Mouse (Mus musculus) testis, adult 2 months (tissue): ENCODE data around the gene Ttc23. TPM values are rescaled to one million over a fixed set of nuclear protein-coding genes. Genes with fewer than 3 reads are reported as not detected.

ENCODE experiments used
- H3K27ac ChIP-seq: fragments of 200-500 bp; 2 replicates; pipeline ENCODE4 v1.5.1; 2012; ENCODE audit warnings: low read depth, low read length; ENCODE audit not compliant: control insufficient read depth, insufficient read depth
- H3K27me3 ChIP-seq: fragments of 200-500 bp; 2 replicates; pipeline ENCODE4 v1.6.1; 2012; ENCODE audit warnings: mild to moderate bottlenecking, low read length, moderate library complexity; ENCODE audit not compliant: control insufficient read depth, insufficient read depth
- H3K36me3 ChIP-seq: fragments of 200-500 bp; 2 replicates; pipeline ENCODE4 v1.6.1; 2012; ENCODE audit warnings: mild to moderate bottlenecking, low read length; ENCODE audit not compliant: control insufficient read depth, insufficient read depth
- H3K4me1 ChIP-seq: fragments of 200-500 bp; 2 replicates; pipeline ENCODE4 v1.6.1; 2012; ENCODE audit warnings: low read length; ENCODE audit not compliant: control insufficient read depth, insufficient read depth
- H3K4me3 ChIP-seq: fragments of 200-500 bp; 2 replicates; pipeline ENCODE4 v1.5.1; 2012; ENCODE audit warnings: low read depth, mild to moderate bottlenecking, low read length, moderate library complexity, mixed read lengths; ENCODE audit not compliant: control insufficient read depth
- CTCF ChIP-seq: fragments of 200-500 bp; IDR thresholded peaks from 2 replicates; pipeline ENCODE4 v1.5.1; 2012; ENCODE audit warnings: low read depth, mild to moderate bottlenecking, inconsistent platforms, low read length, moderate library complexity; ENCODE audit not compliant: control insufficient read depth, insufficient read depth, insufficient replicate concordance
- POLR2A ChIP-seq: fragments of 200-500 bp; IDR thresholded peaks from 2 replicates; pipeline ENCODE4 v1.6.1; 2012; ENCODE audit warnings: low read depth, mild to moderate bottlenecking, inconsistent platforms, low read length, moderate library complexity; ENCODE audit not compliant: control insufficient read depth
- polyA plus RNA-seq: library from polyadenylated mRNA; depleted of rRNA; stranded (reverse); fragments of >200 nt; gene quantifications from 2 replicates; pipeline ENCODE4 v1.2.3, GENCODE M21; 2012

The Ttc23 gene
- polyA plus RNA-seq, 1 experiment = 43.7 TPM

GRCm38 (mm10) chr7:67645681-67646014 is 1.6 kb upstream of the Ttc23 start:
- no peak for TF ChIP-seq POLR2A
- TF ChIP-seq CTCF = no peak
- H3K27ac ChIP-seq = peak overlapping the region; percentile 95
- H3K4me1 ChIP-seq = peaks cover 5% of the 10 kb centered on the region
- H3K36me3 ChIP-seq = no peaks in the 10 kb centered on the region; the same call in 1 of the 2 replicates
- no peaks in the 10 kb centered on the region for H3K27me3 ChIP-seq
- H3K4me3 ChIP-seq = peak overlapping the region; percentile 98

DNA sequence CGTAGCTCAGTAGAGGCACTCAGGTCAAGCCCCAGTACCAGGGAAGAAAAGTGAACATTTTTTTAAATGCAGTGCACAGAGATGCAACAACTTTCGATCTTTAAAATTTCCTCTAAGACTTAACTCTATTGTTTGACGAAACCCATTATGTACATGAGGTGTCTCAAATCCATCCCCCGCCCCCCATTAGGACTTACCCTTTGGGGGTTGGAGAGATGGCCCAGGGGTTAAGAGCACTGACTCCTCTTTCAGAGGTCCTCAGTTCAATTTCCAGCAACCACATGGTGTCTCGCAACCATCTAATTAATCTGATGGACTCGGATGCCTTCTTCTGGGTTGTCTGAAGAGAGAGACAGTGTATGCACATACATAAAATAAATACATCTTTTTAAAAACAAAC is 1.1 kb upstream of the Ttc23 start:
- H3K36me3 ChIP-seq = no peaks in the 10 kb centered on the region; the same call in 1 of the 2 replicates
- peaks cover 5% of the 10 kb centered on the region for H3K4me1 ChIP-seq
- H3K27ac ChIP-seq = peak overlapping the region; percentile 95
- H3K27me3 ChIP-seq = no peaks in the 10 kb centered on the region
- peak overlapping the region; percentile 98 for H3K4me3 ChIP-seq
- TF ChIP-seq CTCF = no peak
- TF ChIP-seq POLR2A = no peak

DNA sequence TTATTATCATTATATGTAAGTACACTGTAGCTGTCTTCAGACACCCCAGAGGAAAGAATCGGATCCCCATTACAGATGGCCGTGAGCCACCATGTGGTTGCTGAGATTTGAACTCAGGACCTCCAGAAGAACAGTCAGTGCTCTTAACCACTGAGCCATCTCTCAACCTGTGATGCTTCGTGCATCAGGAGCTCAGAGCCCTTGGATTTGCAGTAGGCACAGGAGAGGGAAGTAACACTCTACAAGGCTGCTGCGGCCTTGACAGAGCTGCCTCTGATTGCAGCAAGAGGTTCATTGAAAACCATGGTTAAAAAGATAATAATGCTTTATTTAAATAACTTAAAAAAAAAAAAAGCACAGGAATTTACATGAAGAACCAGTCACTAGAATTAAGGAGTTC is 1.2 kb downstream of the Ttc23 start:
- H3K4me3 ChIP-seq = no peak overlapping the region
- no peak for TF ChIP-seq POLR2A
- no peak for TF ChIP-seq CTCF
- H3K4me1 ChIP-seq = peaks cover 4% of the 10 kb centered on the region
- H3K27me3 ChIP-seq = no peaks in the 10 kb centered on the region
- no peaks in the 10 kb centered on the region; the same call in 1 of the 2 replicates for H3K36me3 ChIP-seq
- H3K27ac ChIP-seq = no peak overlapping the region

DNA sequence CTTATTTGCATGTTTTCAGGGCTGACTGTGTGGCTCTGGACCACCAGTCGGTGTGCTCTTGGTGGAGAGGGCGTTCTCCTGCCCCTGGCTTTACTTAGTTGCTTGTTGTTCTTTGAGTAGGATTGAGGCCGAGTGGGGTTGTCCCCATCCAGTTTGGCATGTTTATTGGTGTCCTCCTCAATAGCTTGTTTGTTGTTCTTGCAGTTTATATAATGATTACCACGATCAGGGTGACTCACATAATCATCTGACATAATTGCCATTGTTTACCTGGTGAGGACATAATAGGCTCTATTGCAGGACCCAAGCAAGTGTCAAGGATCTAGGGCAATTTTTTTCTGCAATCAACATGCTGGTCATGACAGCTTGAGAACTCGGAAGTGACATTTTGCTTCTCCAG is 5.0 kb downstream of the Ttc23 start:
- no peak overlapping the region for H3K27ac ChIP-seq
- no peak overlapping the region for H3K4me3 ChIP-seq
- TF ChIP-seq POLR2A (no peak), CTCF (no peak)
- no peaks in the 10 kb centered on the region; the same call in 1 of the 2 replicates for H3K36me3 ChIP-seq
- H3K27me3 ChIP-seq = no peaks in the 10 kb centered on the region
- 0 out of 2 replicates have a peak, but pooled peaks cover 2% of the 10 kb centered on the region for H3K4me1 ChIP-seq

GRCm38 (mm10) chr7:67654668-67655067 is 7.5 kb downstream of the Ttc23 start:
- TF ChIP-seq CTCF (no peak), POLR2A (no peak)
- Histone ChIP-seq H3K27me3 (no peaks in the 10 kb centered on the region), H3K4me1 (peaks cover 7% of the 10 kb centered on the region), H3K4me3 (peak overlapping the region; percentile 53; the same call in 1 of the 2 replicates), H3K27ac (peak overlapping the region; percentile 30; the same call in 1 of the 2 replicates), H3K36me3 (no peaks in the 10 kb centered on the region)

- H3K27me3 ChIP-seq = no peaks in the 10 kb centered on the region
- peak overlapping the region; percentile 30; the same call in 1 of the 2 replicates for H3K27ac ChIP-seq
- H3K4me3 ChIP-seq = peak overlapping the region; percentile 81
- no peaks in the 10 kb centered on the region for H3K36me3 ChIP-seq
- H3K4me1 ChIP-seq = peaks cover 7% of the 10 kb centered on the region
- TF ChIP-seq POLR2A (no peak), CTCF (no peak)
Observed at GRCm38 (mm10) chr7:67655186-67655585, 8.0 kb downstream of the Ttc23 start.

DNA sequence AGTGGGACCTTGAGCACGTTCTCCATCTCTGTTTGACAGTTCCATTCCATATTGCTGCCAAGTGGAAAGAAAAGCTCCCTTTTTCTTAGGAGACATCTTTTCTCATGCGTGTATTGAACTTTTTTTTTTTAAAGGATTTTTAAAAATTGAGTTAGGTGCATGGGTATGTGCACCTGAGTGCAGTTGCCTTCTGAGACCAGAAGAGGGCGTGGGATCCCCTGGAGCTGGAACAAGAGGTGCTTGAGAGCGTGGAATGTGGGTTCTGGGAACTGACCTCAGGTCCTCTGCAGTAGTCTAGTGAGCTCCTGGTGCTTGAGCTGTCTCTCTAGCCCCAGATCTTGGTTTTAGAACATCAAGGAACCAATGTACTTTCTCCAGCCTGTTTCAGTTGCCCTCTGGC is 10.9 kb downstream of the Ttc23 start:
- Histone ChIP-seq H3K27ac (no peak overlapping the region), H3K27me3 (no peaks in the 10 kb centered on the region), H3K4me3 (no peak overlapping the region), H3K36me3 (peaks cover 1% of the 10 kb centered on the region; the same call in 1 of the 2 replicates), H3K4me1 (peaks cover 7% of the 10 kb centered on the region)
- no peak for TF ChIP-seq POLR2A
- peak; percentile 57; the same call in 1 of the 2 replicates for TF ChIP-seq CTCF

DNA sequence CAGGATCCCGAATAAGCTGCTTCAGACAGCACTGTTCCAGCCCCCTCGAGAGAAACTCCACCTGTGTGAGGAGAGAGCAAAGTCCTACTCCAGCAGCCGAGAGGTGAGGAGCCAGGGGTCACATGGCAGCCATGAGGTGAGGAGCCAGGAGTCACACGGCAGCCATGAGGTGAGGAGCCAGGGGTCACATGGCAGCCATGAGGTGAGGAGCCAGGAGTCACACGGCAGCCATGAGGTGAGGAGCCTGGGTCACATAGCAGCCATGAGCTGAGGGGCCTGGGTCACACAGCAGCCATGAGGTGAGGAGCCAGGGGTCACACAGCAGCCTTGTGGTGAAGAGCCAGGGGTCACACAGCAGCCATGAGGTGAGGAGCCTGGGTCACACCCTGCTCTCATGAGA is 15.2 kb downstream of the Ttc23 start:
- peaks cover 5% of the 10 kb centered on the region for H3K4me1 ChIP-seq
- H3K27ac ChIP-seq = no peak overlapping the region
- no peak overlapping the region for H3K4me3 ChIP-seq
- H3K27me3 ChIP-seq = no peaks in the 10 kb centered on the region
- no peak for TF ChIP-seq POLR2A
- TF ChIP-seq CTCF = no peak
- H3K36me3 ChIP-seq = peaks cover 1% of the 10 kb centered on the region; the same call in 1 of the 2 replicates
